Mouse (Mus musculus) lung, postnatal 0 days (tissue): ENCODE results near the gene Nxt1.

Experiments used
- CTCF ChIP-seq: IDR thresholded peaks from 2 replicates; pipeline ENCODE4 v1.5.1; 2016; ENCODE audit warnings: antibody characterized with exemption, mild to moderate bottlenecking
- EP300 ChIP-seq: IDR thresholded peaks from 2 replicates; pipeline ENCODE4 v1.6.1; 2016; ENCODE audit warnings: antibody characterized with exemption, mild to moderate bottlenecking, control low read depth

GRCm38 (mm10) chr2:148689444-148690140, 17.2 kb downstream of the Nxt1 start:
- TF ChIP-seq CTCF, result no peak
- TF ChIP-seq EP300, result no peak
